Mouse (Mus musculus) gastrocnemius, adult 2 months (tissue): ENCODE measurements around the gene Dlg5. TPM values are rescaled to one million over a fixed set of nuclear protein-coding genes. Genes with fewer than 3 reads are reported as not detected.

Experiments used
- DNase-seq: peaks from one replicate; pipeline ENCODE4 v3.0.0; 2022
- H3K27ac ChIP-seq: fragments of 200-600 bp; 2 replicates; pipeline ENCODE4 v1.8.1; 2022; ENCODE audit warnings: mild to moderate bottlenecking
- H3K4me3 ChIP-seq: fragments of 200-600 bp; 2 replicates; pipeline ENCODE4 v1.8.1; 2022; ENCODE audit warnings: mild to moderate bottlenecking, moderate library complexity
- CTCF ChIP-seq: fragments of 200-600 bp; IDR thresholded peaks from 2 replicates; pipeline ENCODE4 v1.8.1; 2022; ENCODE audit warnings: antibody characterized with exemption, mild to moderate bottlenecking, moderate library complexity
- intact Hi-C: fragments of 180-260 bp; cut with DNase I; formaldehyde crosslinking; loops from one replicate; pipeline ENCODE4 v1.15.1; 2025
- long read RNA-seq, 2 experiments: library from polyadenylated mRNA; stranded (forward); transcript quantifications; one replicate each; pipeline ENCODE4 v2.0.0; 2021
- total RNA-seq, 2 experiments: library from RNA; stranded (reverse); gene quantifications; 2 replicates each; pipeline ENCODE4 v1.2.3; 2021

Dlg5 gene
- 1 to 10 TPM; 5.5 to 7.8 TPM for total RNA-seq
- long read RNA-seq, experiment 1, result 0 reads
- long read RNA-seq, experiment 2, partial matches to known transcripts, result 3 of 3 reads
- long read RNA-seq, experiment 2, other reads (novel, unspliced or antisense), result 0 of 3 reads

DNA sequence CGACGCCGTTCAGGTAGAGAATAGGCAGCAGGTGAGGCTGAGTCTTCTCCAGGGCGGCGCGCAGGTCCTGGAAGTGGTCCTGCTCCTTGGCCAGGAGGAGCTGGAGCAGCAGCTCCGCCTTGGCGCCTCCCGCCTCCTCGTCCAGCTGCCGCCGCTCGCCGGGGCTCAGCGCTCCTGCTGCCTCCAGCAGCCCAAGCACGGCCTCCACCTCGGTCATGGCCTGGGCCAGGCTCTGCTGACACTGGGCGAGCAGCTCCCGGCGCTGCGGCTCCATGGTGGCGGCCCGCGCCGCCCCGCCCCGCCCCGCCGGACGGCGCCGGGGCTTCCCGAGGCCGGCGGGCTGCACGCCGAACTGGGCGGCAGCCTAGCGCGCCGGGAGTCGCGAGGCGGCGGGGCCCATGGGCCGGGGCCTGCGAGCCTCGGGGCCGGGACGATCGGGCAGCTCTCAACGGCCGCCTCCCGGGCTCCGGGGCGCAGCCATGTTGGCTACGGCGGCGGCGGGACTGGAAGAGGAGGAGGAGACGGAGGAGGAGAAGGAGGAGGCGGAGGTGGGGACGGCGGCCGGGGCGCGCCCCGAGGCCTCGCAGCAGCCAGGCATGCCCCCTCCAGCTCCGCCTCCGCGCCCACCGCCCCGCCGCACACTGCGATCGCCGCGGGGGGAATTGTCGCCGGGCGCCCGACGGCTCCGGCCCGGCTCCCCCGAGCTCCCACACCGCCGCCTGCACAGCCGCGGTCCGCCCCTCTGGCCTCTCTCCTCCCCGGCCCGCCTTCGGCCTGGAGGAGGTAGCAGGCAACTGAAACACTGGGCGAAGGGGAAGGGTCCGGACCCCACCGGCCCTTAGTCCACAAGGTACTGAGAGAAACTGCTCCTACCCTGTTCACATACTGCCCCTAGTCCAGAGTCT is at the start of gene Dlg5:
TSS of gene Dlg5 (minus strand) at position 744 of the 905 bp plus-strand sequence.
- peak; percentile 75 for DNase-seq
- H3K27ac ChIP-seq, result peak within 1 kb of the TSS; percentile 85
- intact Hi-C loops, result no loop called here
- TF ChIP-seq CTCF, result no peak
- peak within 1 kb of the TSS; percentile 95 for H3K4me3 ChIP-seq

DNA sequence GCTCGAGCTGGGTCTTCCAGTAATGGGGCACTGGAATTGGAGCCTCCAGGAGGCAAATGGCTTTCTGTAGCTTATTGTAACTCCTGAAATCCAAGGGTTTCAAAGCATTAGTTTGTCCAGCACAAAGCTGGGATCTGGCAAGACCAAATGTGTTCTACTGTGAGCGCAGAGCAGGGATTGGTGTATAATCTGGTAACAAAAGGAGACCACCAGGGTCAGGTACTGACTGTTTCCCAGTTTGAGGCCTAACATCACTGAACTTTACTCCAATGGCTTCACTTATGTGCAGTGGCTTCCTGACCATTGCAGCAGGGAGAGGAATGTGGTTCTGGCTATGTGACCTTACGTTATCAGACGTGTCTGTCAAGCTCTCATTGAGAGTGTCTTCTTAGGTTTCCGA is 47.9 kb upstream of the Dlg5 start:
- no peak for TF ChIP-seq CTCF
- Histone ChIP-seq H3K4me3 (no peak overlapping the region), H3K27ac (no peak overlapping the region)
- intact Hi-C loops, result no loop called here
- DNase-seq, result no peak

DNA sequence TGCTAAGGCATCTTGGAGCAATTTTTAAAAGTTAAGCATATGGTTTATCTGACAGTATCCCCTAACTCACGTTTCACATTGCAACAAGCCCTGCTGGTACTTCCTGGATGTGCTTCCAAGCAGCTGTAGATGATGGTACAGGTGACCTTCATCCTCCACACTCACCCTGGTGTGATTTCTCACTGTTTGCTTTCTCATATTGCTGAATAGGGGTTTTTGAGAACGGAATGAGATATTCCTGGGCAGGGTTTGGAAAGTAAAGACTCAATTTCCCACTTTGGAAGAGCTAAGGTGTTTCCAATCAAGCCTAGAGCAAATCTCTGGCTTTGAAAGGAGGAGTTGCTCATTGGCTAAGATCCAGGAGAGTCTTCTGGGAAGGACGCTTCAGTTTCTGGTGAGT is 47.2 kb upstream of the Dlg5 start, which contains the start of gene E330034G19Rik:
TSS of gene E330034G19Rik (plus strand) at position 301 of the 400 bp plus-strand sequence.
- TF ChIP-seq CTCF, result no peak
- no peak for DNase-seq
- intact Hi-C loops, result no loop called here

DNA sequence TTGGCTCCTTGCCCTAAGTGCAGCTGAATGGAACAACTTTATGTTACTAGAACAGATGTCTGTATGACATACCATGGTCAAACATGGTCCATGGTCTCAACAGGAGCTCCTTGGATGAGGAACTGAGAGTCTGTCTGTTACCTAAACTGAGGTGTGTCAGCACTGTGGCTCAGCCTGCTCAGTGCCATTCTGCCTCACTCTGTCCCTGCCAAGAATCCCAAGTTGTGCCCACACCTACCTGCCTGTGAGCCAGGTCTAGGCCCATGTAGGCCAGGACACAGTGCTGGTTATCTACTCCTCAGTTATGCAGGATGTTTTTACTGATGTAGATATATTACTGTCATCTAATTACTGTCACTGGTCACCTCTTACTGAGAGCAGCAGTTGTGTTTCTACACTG is 45.0 kb upstream of the Dlg5 start:
- DNase-seq, result no peak
- Histone ChIP-seq H3K4me3 (no peak overlapping the region), H3K27ac (no peak overlapping the region)
- intact Hi-C loops, result no loop called here
- TF ChIP-seq CTCF, result no peak

More for the DNA sequence above, 47.2 kb upstream of the Dlg5 start, which contains the start of gene E330034G19Rik:
- Histone ChIP-seq H3K4me3 (no peak within 1 kb of the TSS), H3K27ac (no peak within 1 kb of the TSS)

DNA sequence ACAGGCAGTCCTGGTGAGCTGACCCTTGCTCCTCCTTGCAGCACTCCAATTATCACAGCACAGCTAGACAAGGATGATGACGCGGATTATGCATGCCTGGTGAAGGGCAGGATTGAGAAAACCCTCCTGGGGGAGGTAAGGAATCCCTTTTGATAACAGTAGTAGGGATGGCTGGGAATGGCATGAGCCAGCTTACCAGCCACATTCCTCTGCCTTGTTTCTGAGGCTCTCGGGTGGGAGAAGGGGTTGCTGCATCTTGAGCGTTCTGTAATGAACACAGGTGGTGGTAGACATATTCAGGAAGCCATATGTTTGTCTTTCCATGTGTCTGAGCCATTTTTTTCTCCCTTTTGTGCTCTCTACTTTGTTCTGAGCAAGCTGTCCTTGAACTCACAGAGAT is 40.4 kb upstream of the Dlg5 start:
- DNase-seq, result no peak
- intact Hi-C loops, result no loop called here
- no peak overlapping the region for H3K27ac ChIP-seq
- TF ChIP-seq CTCF, result no peak
- H3K4me3 ChIP-seq, result no peak overlapping the region

DNA sequence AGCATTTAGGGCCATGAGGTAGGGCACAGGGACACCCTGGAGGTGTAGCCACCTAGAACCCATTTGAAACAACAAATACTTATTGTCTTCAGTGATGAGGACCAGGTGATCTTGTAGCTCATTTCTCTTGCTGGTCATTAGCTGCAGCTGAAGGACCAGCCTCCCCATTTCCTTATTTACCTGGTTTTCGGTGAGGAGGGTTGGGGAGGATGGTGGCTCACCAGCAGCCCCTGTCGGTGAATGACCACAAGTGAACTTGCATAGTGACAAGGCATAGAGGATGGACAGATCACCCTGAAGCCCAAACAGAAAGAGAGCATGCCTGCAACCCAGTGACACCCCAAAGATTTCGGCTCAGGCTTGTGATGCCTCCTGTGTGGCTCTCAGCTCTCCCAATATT is 36.6 kb upstream of the Dlg5 start:
- TF ChIP-seq CTCF, result no peak
- intact Hi-C loops, result no loop called here
- DNase-seq, result no peak
- Histone ChIP-seq H3K27ac (no peak overlapping the region), H3K4me3 (no peak overlapping the region)

DNA sequence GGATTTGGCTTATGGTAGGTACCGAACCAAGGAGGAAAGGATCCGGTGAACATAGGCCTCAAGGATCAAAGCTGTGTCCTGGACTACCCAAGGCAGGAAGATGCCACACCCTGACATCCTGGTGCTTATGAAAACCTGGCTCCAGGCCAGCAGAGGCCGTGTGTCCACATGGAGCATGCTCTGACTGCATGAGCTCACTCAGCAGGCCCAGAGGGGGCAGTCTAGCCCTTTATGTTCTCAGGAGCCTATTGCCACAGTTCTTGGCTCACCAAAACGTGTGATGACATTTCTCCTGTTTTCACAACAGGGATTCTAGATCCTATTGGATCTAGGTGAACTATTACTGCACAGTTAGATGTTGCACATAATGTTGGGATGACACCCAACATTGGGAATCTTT is 35.6 kb upstream of the Dlg5 start:
- TF ChIP-seq CTCF, result no peak
- intact Hi-C loops, result no loop called here
- H3K27ac ChIP-seq, result no peak overlapping the region
- no peak for DNase-seq
- no peak overlapping the region for H3K4me3 ChIP-seq

DNA sequence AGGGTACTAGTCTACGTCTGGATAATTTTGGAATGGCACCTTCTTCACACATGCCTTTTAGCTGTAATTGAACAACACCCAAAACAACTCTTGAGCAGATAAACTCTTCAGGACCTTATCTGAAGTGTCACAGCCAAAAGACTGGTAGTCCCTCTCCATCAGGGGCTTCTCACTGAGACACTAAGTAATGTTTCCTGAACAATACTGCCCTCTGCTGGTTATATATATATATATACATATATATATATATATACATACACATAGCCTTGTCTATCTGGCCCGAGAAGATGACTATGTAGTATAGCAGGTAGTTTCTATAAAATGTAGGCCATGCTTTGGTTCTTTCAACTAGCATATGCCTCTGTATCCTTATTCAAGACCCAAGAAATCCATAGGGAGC is 29.8 kb upstream of the Dlg5 start:
- DNase-seq, result no peak
- no peak overlapping the region for H3K4me3 ChIP-seq
- intact Hi-C loops, result loop anchor here (5.0 kb wide), 1 partner anchor 208 kb away; no protein-coding TSS in a partner anchor
- TF ChIP-seq CTCF, result peak; percentile 53
- H3K27ac ChIP-seq, result no peak overlapping the region

DNA sequence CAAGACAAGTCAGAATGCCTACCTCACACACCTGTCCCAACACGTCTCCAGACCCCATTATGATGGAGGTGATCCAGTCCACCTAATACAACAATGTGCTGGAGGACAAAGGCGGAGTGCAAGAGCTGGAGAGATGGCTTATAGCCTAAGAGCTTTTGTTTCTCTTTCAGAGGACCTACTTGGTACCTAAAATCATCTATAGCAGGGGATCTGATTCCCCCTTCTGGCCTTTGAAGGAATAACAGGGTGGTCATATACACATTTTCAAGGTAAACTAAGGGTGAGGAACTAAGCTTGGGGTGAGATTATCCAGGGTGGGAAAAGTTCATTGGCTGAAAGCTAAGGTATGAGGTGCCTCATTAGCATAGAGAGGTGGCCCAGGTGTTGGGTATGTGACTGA is 27.9 kb upstream of the Dlg5 start:
- H3K27ac ChIP-seq, result no peak overlapping the region
- H3K4me3 ChIP-seq, result no peak overlapping the region
- DNase-seq, result no peak
- peak; percentile 70 for TF ChIP-seq CTCF
- intact Hi-C loops, result loop anchor here (1.0 kb wide), 1 partner anchor 91 kb away; no protein-coding TSS in a partner anchor

DNA sequence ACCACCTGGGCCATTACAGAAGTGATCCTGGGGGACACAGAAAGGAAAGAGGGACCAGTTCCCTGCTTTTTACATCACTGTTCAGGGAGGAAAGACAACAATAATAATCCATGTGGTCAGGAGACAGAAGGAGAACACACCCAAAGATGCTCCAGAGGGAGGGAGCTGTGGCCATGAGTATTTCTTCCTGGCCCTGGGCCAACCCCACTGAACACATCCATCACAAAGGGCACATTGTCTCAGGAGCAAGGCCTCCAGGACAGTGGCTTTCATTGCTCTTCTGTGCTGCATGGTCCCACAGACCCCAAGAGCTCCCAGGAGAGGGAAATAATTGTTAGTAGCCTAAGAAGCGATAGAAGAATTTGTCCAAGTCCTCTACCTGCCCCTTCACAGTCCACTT is 23.9 kb upstream of the Dlg5 start:
- no peak for TF ChIP-seq CTCF
- Histone ChIP-seq H3K27ac (no peak overlapping the region), H3K4me3 (no peak overlapping the region)
- intact Hi-C loops, result no loop called here
- no peak for DNase-seq

DNA sequence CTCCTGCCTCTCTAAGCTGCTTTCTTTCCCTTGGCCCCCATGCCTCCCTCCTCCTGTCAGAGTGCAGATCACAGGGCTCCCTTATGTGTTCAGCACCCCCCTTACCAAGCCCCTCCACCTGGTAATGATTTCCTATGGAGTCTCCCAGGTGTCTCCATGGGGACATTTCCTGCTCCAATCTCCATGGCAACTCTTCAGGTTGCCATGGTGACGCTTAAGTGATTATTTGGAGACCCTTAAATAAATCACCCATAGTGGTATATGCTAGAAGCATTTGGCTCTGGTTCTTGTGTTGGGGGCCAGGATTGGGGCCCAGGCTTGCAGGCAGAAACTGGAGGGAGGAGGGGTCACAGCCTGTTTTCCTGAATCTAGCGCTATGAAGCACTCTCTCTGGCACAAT is 17.2 kb upstream of the Dlg5 start:
- DNase-seq, result no peak
- Histone ChIP-seq H3K4me3 (no peak overlapping the region), H3K27ac (no peak overlapping the region)
- TF ChIP-seq CTCF, result no peak
- intact Hi-C loops, result no loop called here

DNA sequence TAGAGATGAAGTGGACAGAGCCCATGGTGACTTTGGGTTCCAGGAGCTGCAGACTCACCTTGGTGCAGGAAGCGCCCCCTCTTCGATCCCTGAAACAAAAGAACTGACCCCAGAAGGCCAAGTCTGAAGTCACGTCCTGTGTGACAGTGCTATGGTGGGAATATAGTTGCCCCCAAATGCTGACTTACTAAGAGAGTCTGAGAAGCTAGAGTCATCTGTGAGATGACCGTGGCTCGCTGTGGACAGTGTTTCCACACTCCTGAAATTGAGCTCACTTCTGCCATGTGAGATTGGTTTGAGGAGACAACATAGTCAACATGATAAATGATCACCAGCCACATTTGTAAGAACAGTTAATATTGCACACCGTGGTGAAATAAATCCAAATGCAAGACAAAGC is 16.7 kb upstream of the Dlg5 start:
- TF ChIP-seq CTCF, result no peak
- Histone ChIP-seq H3K4me3 (no peak overlapping the region), H3K27ac (no peak overlapping the region)
- DNase-seq, result no peak
- intact Hi-C loops, result no loop called here

DNA sequence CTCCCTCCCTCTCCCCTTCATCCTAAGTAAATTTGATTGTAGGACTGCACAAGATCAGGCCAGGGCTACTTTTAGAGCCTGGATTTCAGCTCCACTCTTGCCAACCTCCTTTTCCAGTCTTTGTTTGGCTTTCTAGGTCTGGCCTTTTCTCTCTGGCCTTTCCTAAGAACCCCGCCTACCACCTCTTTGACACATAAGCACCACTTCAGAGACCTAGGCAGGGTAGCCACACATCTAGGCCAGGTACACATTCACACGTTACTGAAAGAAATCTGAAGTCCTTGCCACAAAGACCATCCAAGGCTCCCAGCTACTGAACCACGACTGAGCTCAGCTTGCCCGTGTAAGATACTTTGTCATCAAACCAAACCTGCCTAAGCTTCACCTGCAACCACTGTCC is 14.7 kb upstream of the Dlg5 start:
- DNase-seq, result no peak
- no peak for TF ChIP-seq CTCF
- no peak overlapping the region for H3K27ac ChIP-seq
- intact Hi-C loops, result no loop called here
- no peak overlapping the region for H3K4me3 ChIP-seq
